Mouse (Mus musculus): ENCODE data around the gene Ebf1.

Gene Ebf1

GRCm38 (mm10) chr11:44975151-44975550, 358.0 kb downstream of the Ebf1 start:
- DNase-seq, result no peak

GRCm38 (mm10) chr11:44976254-44976802, 359.2 kb downstream of the Ebf1 start:
- DNase-seq, result peak; percentile 17

DNA sequence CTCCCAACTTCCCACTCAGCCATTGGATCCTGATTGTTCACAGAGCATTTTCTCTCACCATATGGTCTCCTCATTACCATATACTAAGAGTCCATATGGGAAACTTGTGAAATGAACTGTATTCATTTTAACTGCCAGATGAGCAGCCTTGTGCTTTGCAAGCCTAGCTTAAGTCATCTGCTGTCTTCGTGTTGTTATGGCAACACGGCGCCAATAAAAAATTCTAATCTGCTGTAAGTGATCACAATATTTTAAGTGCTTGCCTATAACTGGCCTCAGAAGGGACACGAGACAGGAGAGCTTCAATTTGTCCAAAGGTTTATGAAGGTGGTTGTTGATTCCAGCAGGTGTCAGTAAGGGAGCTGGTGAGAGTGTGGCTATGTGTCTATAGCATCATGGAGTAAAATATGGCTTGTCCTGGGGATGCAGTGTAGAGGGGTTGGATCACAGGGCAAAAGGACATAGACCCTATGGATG, 360.8 kb downstream of the Ebf1 start:
- peak; percentile 28 for DNase-seq

- DNase-seq, result no peak
Observed at GRCm38 (mm10) chr11:44979391-44979790, 362.3 kb downstream of the Ebf1 start.

- DNase-seq, result no peak
Observed at GRCm38 (mm10) chr11:44982225-44982624, 365.1 kb downstream of the Ebf1 start.

- DNase-seq, result no peak
Observed at GRCm38 (mm10) chr11:44983961-44984360, 366.8 kb downstream of the Ebf1 start.

DNA sequence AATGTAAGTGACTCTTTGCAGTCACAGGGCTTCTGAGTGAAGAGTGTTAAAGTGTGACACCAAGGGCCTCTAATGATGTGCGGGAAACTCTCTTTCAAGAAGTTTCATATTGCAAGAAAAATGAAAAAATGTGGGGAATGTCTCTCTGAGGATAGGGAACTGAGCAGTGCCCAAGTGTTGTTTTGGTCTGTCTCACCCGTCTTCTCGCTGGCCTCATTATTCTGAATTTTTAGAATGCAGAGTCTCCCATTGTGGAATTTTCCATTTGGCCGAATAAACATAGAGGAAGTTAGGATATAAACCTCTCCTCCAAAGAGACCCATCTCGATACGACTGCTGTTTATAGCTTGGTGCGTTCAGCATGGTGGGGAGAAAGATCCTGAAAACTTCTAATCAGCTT, 367.3 kb downstream of the Ebf1 start:
- peak; percentile 18 for DNase-seq

DNA sequence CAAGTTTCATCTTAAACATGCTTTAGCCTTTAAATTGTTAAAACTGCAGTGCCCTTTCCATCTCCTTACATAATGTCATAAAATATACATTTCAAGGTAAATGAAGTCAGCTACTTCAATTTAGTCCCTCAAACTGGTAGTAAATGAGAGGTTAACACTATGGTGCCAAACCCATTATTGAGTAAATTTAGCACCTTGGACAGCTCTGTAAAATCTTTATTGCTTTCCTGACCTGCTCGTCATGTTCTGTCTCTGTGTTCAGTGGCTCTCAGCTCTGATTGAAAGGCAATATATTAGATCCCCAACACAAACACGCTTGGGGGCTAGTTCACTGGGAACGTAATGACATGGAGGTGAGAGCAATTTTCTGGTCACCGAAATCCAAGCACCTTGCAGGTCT, 370.7 kb downstream of the Ebf1 start:
- no peak for DNase-seq

GRCm38 (mm10) chr11:45002681-45003286, 385.7 kb downstream of the Ebf1 start:
- no peak for DNase-seq

GRCm38 (mm10) chr11:45003716-45004437, 386.8 kb downstream of the Ebf1 start:
- no peak for DNase-seq

DNA sequence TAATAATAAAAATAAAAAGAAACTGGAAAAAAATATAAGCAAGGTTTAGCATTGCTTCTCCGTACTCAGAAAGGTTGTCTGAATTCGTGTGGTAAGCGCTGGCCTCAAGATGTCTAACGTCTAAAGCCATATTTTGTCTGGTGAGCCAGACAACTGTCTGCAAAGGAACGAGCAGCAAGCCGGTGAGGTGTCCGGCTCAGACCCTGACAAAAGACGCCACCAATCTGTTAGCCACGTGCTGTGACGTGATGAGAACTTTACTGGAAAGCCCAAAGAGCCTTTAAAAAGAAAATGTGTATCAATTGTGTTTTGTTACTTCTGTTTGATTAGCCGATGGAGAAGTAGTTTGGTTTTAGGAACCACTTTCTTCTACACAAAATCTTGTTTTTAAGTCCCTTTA, 390.2 kb downstream of the Ebf1 start:
- DNase-seq, result no peak

DNA sequence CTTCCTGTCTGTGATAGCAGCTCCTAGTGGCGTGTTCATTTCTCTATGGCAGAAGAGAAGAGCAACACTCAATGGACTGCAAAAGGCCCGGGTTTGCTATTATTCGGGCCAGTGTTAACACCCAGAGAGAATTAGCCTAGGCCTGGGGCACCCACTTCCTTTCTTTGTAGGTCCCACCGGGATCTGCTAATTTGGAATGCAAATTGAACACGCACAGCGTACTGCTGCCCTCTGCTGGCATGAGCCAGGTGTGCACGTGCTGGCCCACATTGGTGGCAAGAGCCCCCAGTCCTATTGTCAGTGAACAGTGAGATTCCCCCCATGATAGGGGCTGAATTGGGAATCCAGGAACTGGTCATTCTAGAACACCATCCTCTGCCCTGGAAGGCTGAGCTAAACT, 391.0 kb downstream of the Ebf1 start:
- DNase-seq, result peak; percentile 84

DNA sequence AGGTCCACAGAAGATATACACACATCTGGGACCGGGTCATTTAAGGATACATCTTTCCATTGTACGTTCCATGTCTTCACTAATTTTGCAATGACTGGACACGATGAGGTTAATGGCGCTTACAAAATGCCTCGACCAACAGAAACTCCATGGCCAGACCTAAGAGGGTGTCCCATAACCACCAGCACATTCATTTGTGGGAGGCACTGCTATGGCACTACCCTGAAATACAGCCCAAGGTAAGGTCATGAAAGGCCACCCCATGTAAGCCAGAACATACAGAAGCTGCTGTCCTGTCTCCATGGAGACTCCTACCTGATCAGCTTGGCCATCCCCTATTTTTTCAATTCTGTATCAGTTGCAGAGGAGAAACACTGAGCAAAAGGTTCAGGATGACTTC, 391.6 kb downstream of the Ebf1 start:
- no peak for DNase-seq

DNA sequence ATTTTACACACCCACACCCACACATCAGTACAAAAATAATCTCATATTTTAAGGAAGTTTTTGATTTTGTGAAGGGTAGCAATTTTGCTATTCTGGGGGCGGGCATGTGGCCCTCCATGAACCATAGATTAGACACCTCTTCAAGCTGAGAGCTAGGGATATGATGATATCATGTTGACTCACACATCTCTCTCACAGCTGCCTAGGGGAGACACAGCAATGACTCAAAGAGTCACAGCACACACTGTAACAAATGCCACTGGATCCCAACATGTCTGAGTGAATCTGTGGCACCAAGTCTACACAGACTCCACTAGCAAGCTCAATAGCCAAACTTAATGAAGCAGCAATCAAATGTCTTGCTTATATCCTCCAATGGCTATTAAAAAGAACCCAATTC, 395.0 kb downstream of the Ebf1 start:
- no peak for DNase-seq

GRCm38 (mm10) chr11:45017493-45017892, 400.4 kb downstream of the Ebf1 start:
- no peak for DNase-seq

DNA sequence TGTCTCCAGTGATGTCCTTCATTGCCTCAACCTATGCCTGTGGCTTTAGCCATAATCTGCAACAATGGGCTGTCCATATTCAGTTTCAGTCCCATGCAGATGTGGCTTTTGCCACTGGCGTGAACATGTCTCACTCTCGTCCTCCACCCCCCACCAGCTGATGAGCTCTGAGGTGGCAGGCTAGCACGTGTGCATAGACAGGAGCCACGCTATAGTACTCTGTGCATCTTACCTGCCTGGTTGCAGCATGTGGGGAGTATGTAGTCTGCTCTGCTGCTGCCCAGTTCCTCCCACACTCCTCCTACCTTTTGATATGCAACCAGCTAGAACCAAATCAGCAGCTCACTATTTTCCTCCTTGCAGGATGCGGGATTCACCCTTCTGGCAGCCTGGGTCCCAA, 408.9 kb downstream of the Ebf1 start:
- no peak for DNase-seq

DNA sequence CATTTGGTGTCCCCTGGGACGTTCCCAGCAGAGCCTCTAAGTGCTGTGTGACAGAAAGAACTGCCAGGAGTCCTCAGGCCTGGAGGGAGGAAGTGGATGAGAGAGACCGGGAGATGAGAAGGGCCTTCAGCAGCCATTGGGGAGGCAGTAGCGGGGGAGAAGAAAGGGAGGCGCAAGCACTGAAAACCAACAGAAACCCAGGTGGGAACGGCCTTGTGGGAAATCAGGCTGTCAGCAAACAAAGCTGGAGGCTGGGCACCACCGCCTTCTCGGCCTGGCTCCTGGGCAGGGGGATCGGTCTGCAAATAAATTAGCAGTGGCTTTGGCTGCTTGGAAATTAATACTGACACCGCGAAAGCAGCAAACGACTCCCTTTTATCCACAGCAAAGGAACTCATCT, 409.6 kb downstream of the Ebf1 start:
- peak; percentile 31 for DNase-seq

DNA sequence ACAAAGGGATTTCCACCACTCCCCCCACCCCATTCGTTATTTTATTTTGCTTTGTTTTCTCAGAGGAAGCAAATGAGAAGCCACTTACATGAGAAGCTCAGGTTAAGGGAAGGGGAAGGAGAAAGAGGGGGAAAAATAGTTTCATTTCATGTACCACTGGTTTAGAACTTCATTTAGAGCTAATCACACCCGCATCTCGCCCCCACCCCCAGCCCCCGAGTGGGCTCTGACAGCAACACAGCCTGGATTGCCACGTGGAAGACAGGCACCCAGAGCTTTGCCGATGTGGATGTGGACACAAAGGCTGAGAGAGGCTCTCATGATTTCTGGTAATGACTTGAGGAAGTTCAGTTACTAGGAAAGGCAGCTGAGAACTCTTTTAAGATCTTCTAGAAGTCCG, 410.0 kb downstream of the Ebf1 start:
- DNase-seq, result no peak

DNA sequence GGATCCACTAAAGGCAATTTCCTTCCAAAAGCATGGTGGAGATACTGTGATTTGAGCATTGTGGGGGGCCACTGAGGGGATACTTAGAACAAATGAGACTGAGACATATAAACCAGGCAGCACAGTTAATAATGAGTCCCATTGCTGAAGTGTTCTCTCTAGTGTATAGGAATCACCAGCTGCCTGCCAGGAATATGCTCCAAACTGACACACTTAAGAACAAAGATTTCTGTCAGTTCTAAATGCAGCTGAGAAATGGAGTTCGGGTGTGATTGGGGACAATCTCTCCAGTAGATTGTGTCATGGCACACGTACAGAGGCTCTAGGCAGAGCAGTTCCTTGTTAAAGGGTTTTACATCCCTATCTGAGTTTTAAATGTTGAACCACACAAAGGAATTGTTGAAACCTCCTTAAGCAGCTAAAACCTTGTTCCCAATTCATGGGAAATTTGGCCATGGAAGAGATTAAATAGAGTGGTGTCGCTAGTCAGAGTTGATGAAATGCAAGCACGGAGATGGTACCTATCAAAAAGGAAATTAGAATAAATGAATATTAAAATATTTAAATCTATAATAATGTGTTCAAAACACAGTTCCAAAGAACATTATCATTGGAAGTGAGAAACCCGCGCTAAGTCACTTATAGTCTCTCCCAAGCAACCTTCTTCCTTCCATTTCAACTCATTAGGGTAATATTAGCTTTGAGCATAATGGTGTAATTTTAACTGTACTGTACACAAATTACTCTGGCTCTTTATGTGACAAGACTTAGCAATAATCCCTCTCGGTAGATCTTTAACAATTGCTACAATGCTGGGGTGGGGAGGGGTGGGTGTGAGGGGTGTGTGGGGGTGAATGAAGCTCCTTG, 438.9 kb downstream of the Ebf1 start:
- no peak for DNase-seq

All from retina, postnatal 1 day (tissue).